Mouse (Mus musculus): Measurements from ENCODE around the gene Tgfbr2. TPM values are rescaled to one million over a fixed set of nuclear protein-coding genes. Genes with fewer than 3 reads are reported as not detected.

Gene Tgfbr2
- total RNA-seq (2021) = 10 to 100 TPM; 69.6 to 71.1 TPM
- long read RNA-seq, experiment 1, full-length matches to known transcripts = 49 of 68 reads
- long read RNA-seq, experiment 1, partial matches to known transcripts = 7 of 68 reads
- long read RNA-seq, experiment 1, other reads (novel, unspliced or antisense) = 12 of 68 reads
- long read RNA-seq, experiment 2, full-length matches to known transcripts = 43 of 56 reads
- long read RNA-seq, experiment 2, partial matches to known transcripts = 5 of 56 reads
- long read RNA-seq, experiment 2, other reads (novel, unspliced or antisense) = 8 of 56 reads

DNA sequence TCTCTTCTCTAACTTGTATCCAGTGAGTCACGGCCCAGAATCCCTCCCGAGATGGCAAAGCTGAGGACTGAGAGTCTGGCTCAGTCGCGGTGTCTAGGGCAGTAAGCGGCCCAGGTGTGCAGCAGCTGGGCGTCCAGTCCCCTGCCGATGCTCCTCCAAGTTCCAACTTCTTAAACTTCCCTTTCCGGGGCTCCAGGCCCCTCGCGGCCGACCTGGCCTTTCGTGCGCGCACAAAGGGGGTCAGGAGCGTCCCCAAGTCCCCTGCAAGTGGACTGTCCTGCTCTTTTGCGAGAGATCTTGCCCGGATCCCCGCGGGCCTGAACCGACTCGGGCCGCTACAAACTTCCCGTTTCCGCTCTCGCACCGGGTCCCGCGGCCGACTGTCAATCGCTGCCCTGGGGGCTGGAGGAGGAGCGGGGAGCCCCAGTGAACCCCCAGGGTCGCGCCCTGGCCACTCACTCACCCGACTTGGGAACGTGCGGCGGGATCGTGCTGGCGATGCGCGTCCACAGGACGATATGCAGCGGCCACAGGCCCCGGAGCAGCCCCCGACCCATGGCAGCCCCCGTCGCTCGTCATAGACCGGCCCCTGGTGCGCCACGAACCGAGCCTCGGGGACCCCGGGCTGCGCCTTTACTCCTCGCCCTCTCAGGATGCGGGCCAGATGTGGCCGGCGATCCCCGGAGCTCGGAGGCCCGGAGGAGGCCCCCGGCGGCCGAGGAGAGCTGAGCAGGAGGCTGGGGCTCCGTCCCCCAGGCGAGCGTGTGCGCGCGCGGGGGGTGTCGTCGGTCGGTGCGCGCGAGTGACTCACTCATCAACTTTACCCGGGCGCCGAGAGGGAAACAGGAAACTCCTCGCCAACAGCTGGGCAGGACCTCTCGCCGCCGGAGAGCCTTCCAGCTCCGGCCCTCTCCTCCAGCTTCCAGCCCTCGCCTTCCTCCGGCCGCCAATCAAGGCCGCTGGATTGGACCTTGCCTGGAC is at the start of gene Tgfbr2:
Gene Tgfbr2 (minus strand): TSS at position 880 of the 981 bp plus-strand sequence.
- DNase-seq (ENCODE audit: low spot score in 2 of 2) = peak; percentile 83 to 88

DNA sequence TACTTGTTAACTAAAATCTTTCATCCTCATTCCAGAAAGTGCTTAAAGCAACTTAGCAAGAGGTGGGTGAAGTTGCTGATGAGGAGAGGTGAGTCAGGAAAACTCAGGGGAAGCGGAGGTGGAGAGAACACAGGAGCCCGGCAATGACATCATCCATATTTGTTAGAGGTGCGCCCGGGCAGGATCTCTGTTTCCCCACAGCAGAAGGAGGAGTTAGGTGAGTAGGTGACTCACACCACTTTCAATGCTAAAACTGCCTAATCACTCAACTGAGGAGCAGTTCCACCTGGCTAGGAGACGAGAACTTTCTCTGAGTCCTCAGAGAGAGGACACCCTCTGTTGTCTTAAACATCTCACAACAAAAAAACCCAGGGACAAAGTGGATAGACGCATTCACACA is 48.2 kb upstream of the Tgfbr2 start:
- no peak for DNase-seq (ENCODE audit: low spot score in 2 of 2)

DNA sequence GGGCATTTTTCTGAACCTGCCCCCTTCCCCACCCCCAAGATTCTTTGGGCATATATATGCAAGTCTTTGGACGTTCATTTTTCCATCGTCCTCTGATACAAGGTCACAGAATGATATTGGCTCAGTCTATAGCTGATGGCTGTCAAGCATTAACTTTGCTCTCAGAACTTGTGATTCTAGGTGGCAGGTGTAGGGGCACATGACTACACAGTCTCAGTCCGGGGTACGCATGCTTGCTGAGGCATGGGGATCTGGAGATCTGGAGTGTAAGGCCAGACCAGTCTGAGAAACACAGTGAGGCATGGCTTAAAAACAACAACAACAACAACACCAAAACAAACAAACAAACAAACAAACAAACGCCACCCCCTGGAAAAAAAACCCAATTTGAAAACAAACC is 47.5 kb upstream of the Tgfbr2 start:
- no peak for DNase-seq (ENCODE audit: low spot score in 2 of 2)

DNA sequence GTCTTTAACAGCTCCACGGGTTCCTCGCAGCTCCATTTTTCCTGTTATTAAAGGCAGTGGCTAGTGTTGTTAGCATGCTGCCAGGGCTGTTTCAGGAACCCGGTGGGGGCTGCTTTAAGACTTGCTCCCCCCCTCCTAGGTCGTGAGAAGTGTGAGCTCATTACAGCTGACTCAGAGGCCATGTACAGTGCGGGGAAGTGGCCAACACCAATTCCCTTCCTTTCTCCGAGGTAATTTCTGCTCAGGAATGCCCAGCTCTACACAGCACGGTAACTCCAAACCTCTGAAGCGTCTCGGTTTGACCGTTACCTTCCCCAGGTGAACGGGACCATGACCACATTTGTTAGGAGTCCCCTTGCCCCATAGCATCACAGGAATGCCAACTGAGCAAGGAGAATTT is 46.8 kb upstream of the Tgfbr2 start:
- DNase-seq (ENCODE audit: low spot score in 2 of 2) = no peak

DNA sequence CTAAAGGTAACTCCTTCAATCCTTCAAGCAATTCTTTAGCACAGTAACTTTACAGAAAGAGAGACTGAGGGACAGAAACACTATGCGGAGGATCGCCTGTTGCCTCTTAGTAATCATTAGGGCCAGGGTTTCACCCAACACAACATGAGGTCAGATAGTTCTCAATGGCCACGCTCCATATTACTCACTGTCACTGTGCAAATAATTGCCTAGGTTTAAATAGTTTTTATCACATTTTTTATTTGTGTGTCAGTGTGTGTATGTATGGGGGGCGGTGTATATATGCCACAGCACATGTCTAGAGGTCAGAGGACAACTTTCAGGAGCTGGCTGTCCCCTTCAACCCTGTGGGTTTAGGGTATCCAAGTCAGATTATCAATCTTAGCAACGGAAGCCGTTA is 46.4 kb upstream of the Tgfbr2 start:
- no peak for DNase-seq (ENCODE audit: low spot score in 2 of 2)

DNA sequence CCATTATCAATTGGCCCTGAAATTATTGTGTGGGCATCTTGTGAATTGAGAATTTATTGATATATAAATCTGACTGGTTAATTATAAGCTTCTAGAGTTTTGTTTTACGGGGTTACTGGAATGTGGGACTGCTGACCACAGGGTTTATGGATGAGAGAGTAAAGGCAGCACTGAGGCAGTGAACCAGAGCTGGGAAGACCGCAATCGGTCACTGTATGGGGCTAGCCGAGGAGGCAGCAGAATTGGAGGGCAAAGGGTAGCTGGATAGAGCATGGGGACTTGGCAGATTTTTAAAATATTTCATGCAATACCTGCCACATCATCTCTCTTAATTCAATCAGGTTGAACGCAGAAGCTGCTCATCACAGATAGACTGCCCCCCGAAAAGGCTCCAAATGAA is 45.5 kb upstream of the Tgfbr2 start:
- DNase-seq (ENCODE audit: low spot score in 2 of 2) = no peak

DNA sequence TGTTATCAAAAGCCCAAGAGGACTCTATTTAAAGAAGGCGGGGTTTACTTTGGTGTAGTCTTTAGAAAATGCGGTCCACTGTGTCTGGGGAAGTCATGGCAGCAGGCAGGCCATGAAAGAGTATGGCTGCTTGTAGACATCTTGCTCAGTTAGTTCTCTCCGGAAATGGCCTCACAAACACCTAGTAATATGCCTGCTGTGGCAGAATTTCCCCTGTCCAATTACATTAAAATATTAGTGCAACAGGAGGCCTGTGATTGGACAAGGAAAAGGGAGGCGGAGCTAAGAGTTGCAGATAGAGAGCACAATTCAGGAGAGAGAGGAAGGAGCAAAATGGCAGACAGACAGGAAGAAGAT is 45.0 kb upstream of the Tgfbr2 start:
- DNase-seq (ENCODE audit: low spot score in 2 of 2) = no peak

DNA sequence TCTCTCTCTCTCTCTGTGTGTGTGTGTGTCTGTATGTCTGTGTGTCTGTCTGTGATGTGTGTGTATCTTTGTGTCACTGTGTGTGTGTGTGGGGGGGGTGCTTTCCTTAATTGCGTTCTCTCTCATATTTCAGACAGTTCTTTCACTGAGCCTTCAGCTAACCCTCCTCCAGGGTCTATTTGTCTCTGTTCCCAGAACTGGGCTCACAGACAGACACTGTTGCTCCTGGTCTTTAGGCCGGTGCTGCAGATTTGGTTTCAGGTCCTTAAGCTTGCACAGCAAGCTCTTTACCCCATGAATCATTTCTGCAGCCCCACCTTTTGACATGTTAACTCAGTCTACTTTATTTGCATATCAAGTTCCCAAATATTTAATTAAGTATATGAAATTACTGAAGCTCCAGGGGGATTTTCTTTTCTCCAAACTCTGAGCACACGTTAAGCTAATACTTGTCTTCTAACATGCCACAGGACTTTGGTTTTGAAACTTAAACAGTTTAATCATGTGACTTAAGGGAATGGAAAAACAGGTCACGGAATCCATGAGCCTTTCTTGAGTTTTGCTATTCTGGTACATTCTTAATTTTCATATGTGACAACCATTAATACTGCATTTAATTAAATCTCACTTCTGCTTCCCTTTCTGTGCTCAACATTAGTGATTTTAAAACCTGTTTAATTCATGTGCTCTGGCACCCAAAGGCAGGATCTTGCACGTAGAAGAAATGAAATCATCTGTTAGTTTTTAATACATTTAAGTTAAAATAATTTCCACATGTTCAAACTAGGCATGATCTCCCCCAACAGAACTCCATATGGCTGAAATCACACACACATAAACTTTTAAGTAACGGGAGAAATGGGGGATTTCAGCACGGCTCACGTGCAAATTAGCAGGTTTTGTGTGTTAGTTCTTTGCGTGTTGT is 44.3 kb upstream of the Tgfbr2 start:
- DNase-seq (ENCODE audit: low spot score in 2 of 2) = no peak

DNA sequence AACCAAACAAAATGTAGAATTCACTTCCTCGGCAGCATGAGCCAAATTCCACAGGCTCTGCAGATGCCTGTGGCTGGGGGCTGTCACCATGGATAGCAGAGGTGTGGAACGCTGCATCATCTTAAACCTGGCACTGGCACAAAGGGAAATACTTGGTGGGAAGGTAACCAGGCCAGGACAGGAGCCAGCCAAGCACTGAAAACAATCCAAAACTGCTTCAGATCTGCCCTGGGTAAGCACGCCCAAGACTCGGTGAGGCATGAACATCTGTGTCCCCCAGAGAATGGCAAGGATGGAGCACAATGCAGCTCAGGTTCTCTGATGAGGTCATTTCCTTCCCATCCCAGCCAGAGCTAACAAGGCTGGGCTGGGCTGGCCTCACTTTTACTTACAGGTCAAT is 43.6 kb upstream of the Tgfbr2 start:
- peak in 1 of 2 experiments; percentile 43 for DNase-seq (ENCODE audit: low spot score in 2 of 2)

DNA sequence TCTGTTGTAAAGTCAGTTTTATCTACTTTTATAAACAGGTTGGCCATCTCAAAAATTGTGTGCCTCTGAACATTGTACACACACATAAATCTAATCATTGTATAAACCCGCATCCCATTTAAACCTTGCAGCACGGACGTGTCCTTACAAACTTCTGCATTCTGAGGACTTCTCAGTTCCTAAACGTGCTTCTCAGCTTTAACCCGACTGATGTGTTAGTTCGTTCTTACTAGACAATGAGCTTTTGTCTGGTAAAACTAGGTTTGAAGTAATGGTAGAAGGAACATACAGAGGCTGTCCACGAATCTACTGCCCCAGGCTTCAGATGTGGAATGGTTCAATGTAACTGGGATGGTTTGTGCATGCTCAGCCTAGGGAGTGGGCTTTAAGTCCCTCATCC is 41.9 kb upstream of the Tgfbr2 start:
- DNase-seq (ENCODE audit: low spot score in 2 of 2) = no peak

DNA sequence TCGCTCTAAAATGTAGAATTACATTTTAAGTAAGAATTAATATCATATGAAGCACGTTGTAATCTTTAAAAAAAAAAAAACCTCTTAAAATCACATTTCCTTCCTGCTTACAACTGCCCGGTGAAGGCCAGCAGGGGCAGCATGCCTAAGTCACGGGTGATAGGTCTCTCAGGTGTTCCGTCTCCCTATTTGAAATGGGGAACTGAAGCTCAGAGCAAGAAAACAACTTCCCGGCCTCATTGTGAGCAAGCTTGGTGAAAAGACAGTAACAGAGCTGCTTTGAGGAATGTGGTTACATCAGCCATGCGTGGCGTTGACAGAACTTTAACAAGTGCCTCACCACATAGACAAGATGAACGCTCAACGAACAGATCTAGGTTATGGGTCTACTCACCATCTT is 41.5 kb upstream of the Tgfbr2 start:
- DNase-seq (ENCODE audit: low spot score in 2 of 2) = no peak

DNA sequence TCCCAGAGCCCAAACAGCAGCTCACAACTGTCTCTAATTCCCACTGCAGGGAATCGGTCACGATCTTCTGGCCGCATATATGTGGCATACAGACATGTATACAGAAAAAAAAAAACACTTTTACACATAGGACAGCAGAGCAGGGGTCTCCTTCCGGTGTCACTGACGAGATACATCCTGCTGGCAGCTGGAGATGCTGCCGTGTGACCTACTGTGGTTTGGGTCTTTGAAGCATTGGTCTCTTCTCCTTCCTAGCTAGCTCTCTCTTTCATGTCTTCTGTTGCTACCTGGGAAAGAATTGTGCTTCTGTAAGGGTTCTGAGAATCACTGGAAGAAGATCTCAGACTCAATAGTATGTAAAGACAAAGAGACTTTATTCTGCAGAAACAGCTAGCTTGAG is 39.1 kb upstream of the Tgfbr2 start:
- DNase-seq (ENCODE audit: low spot score in 2 of 2) = no peak

DNA sequence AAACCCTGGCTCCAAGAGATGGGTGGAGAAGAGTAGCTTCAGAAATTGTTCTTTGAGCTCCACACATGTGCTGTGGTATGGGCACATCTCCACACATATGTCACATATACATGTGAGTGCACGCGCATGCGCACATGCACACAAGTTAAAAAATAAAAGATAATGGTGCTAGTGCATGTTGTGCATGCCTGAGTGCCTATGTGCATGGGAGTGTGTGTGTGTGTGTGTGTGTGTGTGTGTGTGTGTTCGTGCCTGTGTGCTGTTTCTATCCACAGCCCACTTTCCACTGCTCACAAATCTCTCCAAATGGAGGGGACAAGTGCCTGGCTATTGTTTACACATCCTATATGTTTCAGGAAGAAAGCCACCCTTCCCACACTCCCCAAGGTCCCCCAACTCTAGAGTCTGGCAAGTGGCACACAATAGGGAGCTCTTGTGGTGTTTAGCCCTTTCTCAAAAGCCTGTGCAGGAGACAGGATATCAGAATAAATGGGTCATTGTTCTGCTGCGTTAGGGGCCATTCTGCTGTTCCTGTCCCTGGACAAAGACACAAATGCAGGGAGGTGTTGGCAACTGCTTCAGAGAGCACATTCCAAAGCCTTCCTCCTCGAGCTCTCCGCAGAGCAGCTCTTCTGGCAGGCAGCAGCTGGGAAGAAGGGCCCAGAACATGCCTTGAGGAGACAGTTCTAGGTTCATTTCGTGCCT is 37.9 kb upstream of the Tgfbr2 start:
- no peak for DNase-seq (ENCODE audit: low spot score in 2 of 2)

DNA sequence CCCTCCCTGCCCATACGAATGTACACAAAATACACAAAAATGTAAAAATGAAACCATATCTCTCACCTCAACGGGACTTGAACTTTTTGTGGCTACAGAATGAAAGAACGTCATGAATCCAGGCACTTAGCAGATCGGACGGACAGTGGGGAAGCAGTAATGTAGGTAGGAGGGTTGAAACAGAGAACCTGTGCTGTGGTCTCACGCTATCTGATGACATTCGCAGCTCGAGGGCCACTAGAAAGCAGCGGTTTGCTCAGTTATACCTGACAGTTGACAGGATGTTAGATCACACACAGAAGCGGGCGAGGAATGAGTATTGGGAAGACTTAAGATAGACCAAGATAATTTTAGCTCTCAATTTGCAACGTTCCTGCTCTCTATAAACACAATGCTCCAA is 36.9 kb upstream of the Tgfbr2 start:
- DNase-seq (ENCODE audit: low spot score in 2 of 2) = no peak

DNA sequence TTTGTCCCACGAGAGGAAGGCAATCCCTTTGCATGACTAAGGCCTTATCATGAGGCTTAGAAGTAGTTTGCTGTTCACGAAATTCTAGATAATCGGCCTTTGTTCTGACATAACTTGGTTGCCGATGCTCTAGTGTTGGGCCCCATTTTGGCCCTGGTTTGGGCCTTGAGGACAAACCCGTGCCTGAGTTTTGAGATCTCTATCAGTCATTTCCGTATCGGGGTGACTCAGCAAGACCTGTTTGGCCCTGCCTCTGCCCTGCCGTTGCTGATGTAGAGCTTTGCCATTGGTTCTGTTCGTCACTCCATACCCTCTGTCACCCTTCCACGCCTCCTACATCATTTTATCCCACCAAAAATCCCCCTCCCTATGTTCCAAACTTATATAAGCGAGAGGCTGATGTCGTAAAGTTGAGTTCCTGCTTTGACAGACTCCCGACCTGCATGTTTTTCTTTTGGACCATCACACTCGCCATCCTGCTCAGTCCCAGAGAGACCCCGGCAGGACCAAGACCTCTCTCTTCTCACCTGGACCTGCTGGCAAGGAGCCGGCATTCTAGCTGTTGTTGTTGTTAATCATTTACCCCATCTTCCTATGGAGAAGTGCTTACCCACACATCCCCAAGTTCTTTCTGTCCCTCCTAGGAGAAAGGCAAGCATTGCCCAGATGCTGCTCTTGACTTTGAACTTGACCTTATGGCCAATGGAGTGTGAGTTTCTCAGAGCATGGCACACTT is 33.2 kb upstream of the Tgfbr2 start:
- DNase-seq (ENCODE audit: low spot score in 2 of 2) = no peak

DNA sequence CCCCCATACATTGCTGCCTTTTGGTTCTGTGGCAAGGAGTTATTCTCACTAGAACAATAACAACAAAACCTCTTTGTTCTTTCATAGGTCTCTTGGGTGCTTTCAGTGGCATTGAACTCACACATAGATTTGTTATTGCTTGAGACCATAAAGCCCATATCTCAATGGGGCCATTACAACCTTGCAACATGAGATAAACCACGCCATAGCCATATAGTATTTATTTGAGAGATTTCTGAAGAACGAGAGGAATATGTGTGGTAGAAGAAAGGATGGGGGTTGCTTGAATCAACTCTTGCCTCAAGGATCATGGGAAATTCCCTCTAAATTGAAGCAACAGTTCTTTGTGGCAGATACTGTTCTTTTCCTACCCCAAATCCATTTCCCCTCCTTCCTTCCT is 31.7 kb upstream of the Tgfbr2 start:
- no peak for DNase-seq (ENCODE audit: low spot score in 2 of 2)

DNA sequence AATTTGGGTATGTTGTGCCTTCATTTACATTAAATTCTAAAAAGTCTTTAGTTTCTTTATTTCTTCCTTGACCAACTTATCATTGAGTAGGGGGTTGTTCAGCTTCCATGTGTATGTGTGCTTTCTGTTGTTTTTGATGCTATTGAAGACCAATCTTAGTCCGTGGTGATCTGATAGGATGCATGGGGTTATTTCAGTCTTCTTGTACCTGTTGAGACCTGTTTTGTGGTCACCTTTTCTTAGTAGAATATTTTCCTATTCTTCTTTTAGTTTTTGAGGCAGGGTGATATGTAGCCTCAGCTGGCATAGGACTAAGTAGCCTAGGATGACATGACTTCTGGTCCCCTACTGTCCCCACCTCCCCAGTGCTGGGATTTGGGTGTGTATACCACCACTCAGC is 28.5 kb upstream of the Tgfbr2 start:
- DNase-seq (ENCODE audit: low spot score in 2 of 2) = no peak

DNA sequence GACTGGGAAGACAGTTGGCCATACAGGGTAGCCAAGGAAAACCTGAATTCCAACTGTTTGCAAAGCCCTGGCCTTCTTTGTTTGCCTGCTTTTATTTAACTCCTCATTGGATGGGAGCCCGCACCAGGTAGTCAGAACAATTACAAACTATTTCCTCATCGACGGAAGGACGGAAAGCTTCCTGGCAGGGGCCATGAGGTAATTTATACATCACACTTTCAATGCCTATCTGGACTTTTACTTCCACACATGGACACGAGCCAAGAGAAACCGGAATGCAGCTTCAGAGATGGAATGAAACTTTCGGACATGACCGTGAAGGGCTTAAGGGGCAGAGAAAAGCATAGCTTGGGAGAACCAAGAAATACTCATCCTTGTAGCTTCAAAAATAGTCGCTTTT is 24.0 kb upstream of the Tgfbr2 start:
- no peak for DNase-seq (ENCODE audit: low spot score in 2 of 2)

DNA sequence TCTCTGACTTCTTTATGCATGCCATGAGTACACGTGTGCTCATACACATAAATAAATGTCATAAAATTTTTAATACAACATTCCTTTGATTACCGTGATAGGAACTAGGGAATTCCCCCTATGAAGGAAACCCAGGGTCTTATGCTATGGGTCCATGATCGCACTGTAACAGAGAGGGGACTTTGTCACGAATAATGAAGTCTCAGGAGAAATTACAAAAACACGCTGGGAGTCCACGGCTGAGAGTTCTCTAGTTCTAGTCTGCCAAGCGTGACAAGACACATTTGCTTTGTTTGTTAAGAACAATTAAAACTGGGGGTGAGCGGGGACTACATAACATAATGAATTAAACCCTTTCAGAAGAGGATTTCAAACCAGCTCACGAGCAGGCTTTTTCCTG is 23.3 kb upstream of the Tgfbr2 start:
- DNase-seq (ENCODE audit: low spot score in 2 of 2) = no peak

DNA sequence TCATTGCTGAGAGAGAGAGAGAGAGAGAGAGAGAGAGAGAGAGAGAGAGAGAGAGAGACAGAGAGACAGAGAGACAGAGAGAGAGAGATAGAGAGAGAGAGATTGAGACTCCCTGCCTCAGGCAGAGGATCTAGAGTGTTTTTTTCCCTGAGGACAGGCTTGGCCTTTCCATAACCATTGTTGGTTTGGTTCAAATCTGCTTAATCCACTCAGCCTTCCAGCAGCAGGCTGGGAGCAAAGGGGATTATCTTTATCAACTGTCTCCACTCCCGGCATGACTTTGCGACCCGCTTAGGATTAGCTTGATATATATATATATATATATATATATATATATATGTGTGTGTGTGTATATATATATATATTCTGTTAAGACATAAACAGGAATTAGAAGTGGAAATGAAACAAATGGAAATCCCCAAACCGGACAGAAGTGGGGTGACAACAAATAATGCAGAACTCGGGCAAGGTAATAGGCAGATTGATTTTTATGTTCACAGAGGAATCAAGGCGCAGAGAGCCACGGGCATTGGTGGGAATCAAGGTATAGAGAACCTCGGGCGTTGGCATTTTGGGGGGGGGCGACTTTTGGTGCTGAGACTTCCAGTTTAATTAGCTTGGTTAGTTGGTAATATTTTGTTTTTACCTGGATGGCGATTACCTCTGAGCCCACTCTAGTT is 22.5 kb upstream of the Tgfbr2 start:
- no peak for DNase-seq (ENCODE audit: low spot score in 2 of 2)
